Mouse (Mus musculus) gastrocnemius, postnatal 4 days (tissue): Measurements from ENCODE around the gene Uqcr11. TPM values are rescaled to one million over a fixed set of nuclear protein-coding genes. Genes with fewer than 3 reads are reported as not detected.
A peak's percentile ranks its signal among the peaks of the same experiment; 100 is the strongest.

ENCODE experiments used
- DNase-seq, 2 experiments: peaks; one replicate each; pipeline ENCODE4 v3.0.0; 2021 to 2022; ENCODE audit warnings: low spot score in 2 of 2, mixed read lengths in 2 of 2
- total RNA-seq, 2 experiments: library from RNA; stranded (reverse); gene quantifications; 2 replicates each; pipeline ENCODE4 v1.2.3; 2021

Gene Uqcr11
- total RNA-seq, 2 experiments from 2014 or later, result 640 to 657 TPM

- no peak for DNase-seq
Measured at GRCm38 (mm10) chr10:80432387-80432785, 25.8 kb upstream of the Uqcr11 start.

GRCm38 (mm10) chr10:80431570-80432386, 25.1 kb upstream of the Uqcr11 start:
- DNase-seq, result no peak

GRCm38 (mm10) chr10:80430375-80430980, 23.8 kb upstream of the Uqcr11 start:
- no peak for DNase-seq

- no peak for DNase-seq
Measured at GRCm38 (mm10) chr10:80429800-80430199, 23.2 kb upstream of the Uqcr11 start.

GRCm38 (mm10) chr10:80425041-80425440, 18.4 kb upstream of the Uqcr11 start:
- DNase-seq, result no peak

GRCm38 (mm10) chr10:80423562-80423961, 16.9 kb upstream of the Uqcr11 start:
- DNase-seq, result no peak

GRCm38 (mm10) chr10:80421651-80422472, 15.2 kb upstream of the Uqcr11 start:
- no peak for DNase-seq

GRCm38 (mm10) chr10:80421208-80421607, 14.6 kb upstream of the Uqcr11 start:
- no peak for DNase-seq

GRCm38 (mm10) chr10:80420729-80421128, 14.1 kb upstream of the Uqcr11 start:
- DNase-seq, result no peak

- no peak for DNase-seq
Measured at GRCm38 (mm10) chr10:80419419-80419818, 12.8 kb upstream of the Uqcr11 start.

GRCm38 (mm10) chr10:80418311-80418710, 11.7 kb upstream of the Uqcr11 start:
- DNase-seq, result peak in 1 of 2 experiments; percentile 47

GRCm38 (mm10) chr10:80417841-80418240, 11.2 kb upstream of the Uqcr11 start:
- no peak for DNase-seq

GRCm38 (mm10) chr10:80417371-80417770, 10.7 kb upstream of the Uqcr11 start:
- DNase-seq, result no peak

- DNase-seq, result no peak
Measured at GRCm38 (mm10) chr10:80415566-80415965, 8.9 kb upstream of the Uqcr11 start.

- peak in 1 of 2 experiments; percentile 51 for DNase-seq
Measured at GRCm38 (mm10) chr10:80412656-80413541, 6.3 kb upstream of the Uqcr11 start.

GRCm38 (mm10) chr10:80407924-80408323, 1.3 kb upstream of the Uqcr11 start:
- no peak for DNase-seq

GRCm38 (mm10) chr10:80405481-80406173, 1.0 kb downstream of the Uqcr11 start:
- DNase-seq, result no peak

GRCm38 (mm10) chr10:80403044-80403692, 3.5 kb downstream of the Uqcr11 start:
- no peak for DNase-seq

- DNase-seq, result no peak
Measured at GRCm38 (mm10) chr10:80400704-80401161, 5.9 kb downstream of the Uqcr11 start.
